Mouse (Mus musculus) bone marrow, adult 2 months (tissue): ENCODE data around the gene Adgrv1.

ENCODE experiments used
- CTCF ChIP-seq: fragments of 200-500 bp; IDR thresholded peaks from 2 replicates; pipeline ENCODE4 v1.5.1; 2011; ENCODE audit warnings: low read length, control low read depth; ENCODE audit not compliant: control insufficient read depth, insufficient read depth
- POLR2A ChIP-seq: fragments of 200-500 bp; IDR thresholded peaks from 2 replicates; pipeline ENCODE4 v1.6.1; 2011; ENCODE audit warnings: low read depth, mild to moderate bottlenecking, control low read depth, low read length, borderline replicate concordance; ENCODE audit not compliant: control insufficient read depth

- TF ChIP-seq POLR2A (no peak), CTCF (no peak)
Observed at GRCm38 (mm10) chr13:81211436-81211835, 421.5 kb downstream of the Adgrv1 start.
